Mouse (Mus musculus) urinary bladder, postnatal 14 days (tissue): ENCODE data around the gene Atf7.
"Not testable (repeated sequence)": the region's sequence is repeated elsewhere in the genome, so short reads cannot be mapped to it uniquely, and the experiment has no call there.

Source experiments
- DNase-seq: peaks from one replicate; pipeline ENCODE4 v3.0.0; 2021; ENCODE audit warnings: low spot score

Gene Atf7

GRCm38 (mm10) chr15:102619486-102619885, 5.8 kb downstream of the Atf7 start:
- no peak for DNase-seq

GRCm38 (mm10) chr15:102617654-102618053, 7.6 kb downstream of the Atf7 start:
- no peak for DNase-seq

- DNase-seq, result no peak
Measured at GRCm38 (mm10) chr15:102616174-102616573, 9.1 kb downstream of the Atf7 start.

GRCm38 (mm10) chr15:102614224-102614623, 11.0 kb downstream of the Atf7 start:
- no peak for DNase-seq

GRCm38 (mm10) chr15:102612966-102613365, 12.3 kb downstream of the Atf7 start:
- DNase-seq, result no peak

- not testable (repeated sequence) for DNase-seq
Measured at GRCm38 (mm10) chr15:102608586-102608985, 16.7 kb downstream of the Atf7 start.

- no peak for DNase-seq
Measured at GRCm38 (mm10) chr15:102593996-102594656, 31.1 kb downstream of the Atf7 start.

GRCm38 (mm10) chr15:102592674-102593073, 32.6 kb downstream of the Atf7 start:
- DNase-seq, result no peak

GRCm38 (mm10) chr15:102590567-102590966, 34.7 kb downstream of the Atf7 start:
- DNase-seq, result no peak

- no peak for DNase-seq
Measured at GRCm38 (mm10) chr15:102589826-102590225, 35.4 kb downstream of the Atf7 start.

GRCm38 (mm10) chr15:102585501-102585900, 39.8 kb downstream of the Atf7 start:
- DNase-seq, result no peak

GRCm38 (mm10) chr15:102583708-102584383, 41.4 kb downstream of the Atf7 start:
- no peak for DNase-seq

GRCm38 (mm10) chr15:102581205-102581604, 44.1 kb downstream of the Atf7 start:
- no peak for DNase-seq

- no peak for DNase-seq
Measured at GRCm38 (mm10) chr15:102578351-102578750, 46.9 kb downstream of the Atf7 start.

GRCm38 (mm10) chr15:102576972-102577371, 48.3 kb downstream of the Atf7 start:
- no peak for DNase-seq

- DNase-seq, result peak; percentile 22
Measured at GRCm38 (mm10) chr15:102572081-102572480, 53.2 kb downstream of the Atf7 start.

- DNase-seq, result no peak
Measured at GRCm38 (mm10) chr15:102567849-102568248, 57.4 kb downstream of the Atf7 start.

- DNase-seq, result no peak
Measured at GRCm38 (mm10) chr15:102563681-102564080, 61.6 kb downstream of the Atf7 start.

GRCm38 (mm10) chr15:102563061-102563460, 62.2 kb downstream of the Atf7 start:
- DNase-seq, result no peak

- no peak for DNase-seq
Measured at GRCm38 (mm10) chr15:102562491-102562890, 62.8 kb downstream of the Atf7 start.

- no peak for DNase-seq
Measured at GRCm38 (mm10) chr15:102557580-102557979, 67.7 kb downstream of the Atf7 start.

- DNase-seq, result no peak
Measured at GRCm38 (mm10) chr15:102555581-102555980, 69.7 kb downstream of the Atf7 start.

- DNase-seq, result no peak
Measured at GRCm38 (mm10) chr15:102552599-102552998, 72.7 kb downstream of the Atf7 start.

GRCm38 (mm10) chr15:102547478-102547877, 77.8 kb downstream of the Atf7 start:
- no peak for DNase-seq
